10 mouse cellular contexts compared by ENCODE assay signal in the genomic region with DNA sequence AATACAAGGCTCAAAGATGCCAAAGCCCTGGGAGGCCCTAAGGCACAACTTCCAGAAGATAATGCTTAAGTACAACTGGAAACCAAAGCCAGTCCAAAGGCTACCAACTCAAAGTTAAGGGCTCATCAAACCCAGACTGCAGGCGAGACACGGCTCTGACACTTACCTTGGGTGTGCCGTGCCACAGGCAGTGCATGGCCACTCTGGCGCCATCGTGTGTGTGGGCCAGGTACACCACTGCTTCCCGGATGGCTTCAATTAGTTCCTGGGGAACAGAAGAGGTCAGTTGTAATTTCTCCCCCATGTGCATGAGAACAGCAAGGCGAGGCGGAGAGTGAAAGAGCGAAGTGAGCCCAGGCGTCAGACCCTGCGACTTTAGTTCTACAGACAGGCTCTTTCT. TPM values are rescaled to one million over a fixed set of nuclear protein-coding genes. Genes with fewer than 3 reads are reported as not detected.
DNase-seq lines count a peak whose midpoint lies in the region; ATAC-seq and TF ChIP-seq lines count a peak whose summit lies in the region.
"Had no signal": no experiment of that assay in that cellular context is flagged by ENCODE, and none has a peak within 500 bp of the region (broad histone marks: within the 10 kb centered on the region; RNA-seq: fewer than 3 reads in every experiment).

No protein-coding gene starts in this region.

- H3K4me2 ChIP-seq in forebrain, embryonic 13.5 days = no peak overlapping the region
- H3K4me2 ChIP-seq: limb, embryonic 15.5 days had no signal

- no peak overlapping the region for H3K9ac ChIP-seq in forebrain, embryonic 13.5 days
- H3K9ac ChIP-seq: limb, embryonic 15.5 days had no signal

- no peak overlapping the region for H3K27ac ChIP-seq in spleen, adult 2 months (ENCODE audit: insufficient read depth, low read length)
- no peak overlapping the region for H3K27ac ChIP-seq in forebrain, embryonic 13.5 days
- H3K27ac ChIP-seq: limb, embryonic 15.5 days had no signal

- 76% methylated on average over 11 of the region's 11 CpGs for WGBS in spleen, adult 2 months
- 69% methylated on average over 11 of the region's 11 CpGs for WGBS in forebrain, embryonic 13.5 days

- no peak for TF ChIP-seq POLR2A in spleen, adult 2 months (IDR thresholded peaks at IDR 0.05; ENCODE audit: low read depth, low read length)

- no peaks in the 10 kb centered on the region for H3K9me3 ChIP-seq in forebrain, embryonic 13.5 days (replicated peaks)
- H3K9me3 ChIP-seq: limb, embryonic 15.5 days had no signal

- H3K4me1 ChIP-seq in spleen, adult 2 months (ENCODE audit: control insufficient read depth, insufficient read depth, insufficient read length) = no peaks in the 10 kb centered on the region
- H3K4me1 ChIP-seq in forebrain, embryonic 13.5 days = no peaks in the 10 kb centered on the region
- H3K4me1 ChIP-seq: limb, embryonic 15.5 days had no signal

- DNase-seq in spleen, adult 2 months (ENCODE audit: low read depth in 1 of 2, low spot score in 2 of 2) = peak in 1 of 2 experiments; percentile 15
- DNase-seq in spleen, postnatal 36 days (ENCODE audit: low spot score in 2 of 2) = no peak
- peak; percentile 66 for DNase-seq in adrenal gland, postnatal 25 days
- peak; percentile 69 to 88 for DNase-seq in kidney, adult 8-10 months
- peak; percentile 46 for DNase-seq in lung, postnatal 25 days (ENCODE audit: low spot score)
- DNase-seq in right cerebral cortex, postnatal 25 days = peak; percentile 24
- no peak for DNase-seq in natural killer cell, adult 2 months (ENCODE audit: low spot score in 2 of 2)

- ATAC-seq in forebrain, embryonic 13.5 days = 0 out of 2 replicates have a peak, but pooled peaks have one; percentile 41

- peak; percentile 26; the same call in 1 of the 2 replicates for TF ChIP-seq CTCF in spleen, adult 2 months (IDR thresholded peaks at IDR 0.05; ENCODE audit: extremely low read depth, insufficient read depth, insufficient read length, insufficient replicate concordance)

- H3K27me3 ChIP-seq in spleen, adult 2 months (ENCODE audit: control insufficient read depth, insufficient read depth, low read length) = no peaks in the 10 kb centered on the region
- H3K27me3 ChIP-seq in forebrain, embryonic 13.5 days = no peaks in the 10 kb centered on the region
- H3K27me3 ChIP-seq: limb, embryonic 15.5 days had no signal

- H3K36me3 ChIP-seq in spleen, adult 2 months (ENCODE audit: control insufficient read depth, insufficient read depth, low read length) = peaks cover 49% of the 10 kb centered on the region
- peaks cover 83% of the 10 kb centered on the region for H3K36me3 ChIP-seq in forebrain, embryonic 13.5 days (ENCODE audit: poor library complexity, severe bottlenecking)

- no peak overlapping the region for H3K4me3 ChIP-seq in spleen, adult 2 months (ENCODE audit: extremely low read depth, insufficient read depth, insufficient read length)
- H3K4me3 ChIP-seq in forebrain, embryonic 13.5 days = no peak overlapping the region
- H3K4me3 ChIP-seq: erythroblast, embryonic 14.5 days; limb, embryonic 15.5 days had no signal

RNA-seq across cellular contexts. Expression of a gene that starts 13.1 kb away (rescaled TPM):
- polyA plus RNA-seq in spleen, adult 2 months (2012; rRNA removed) = 10.5 and 14.2 TPM in 2 replicates
- 80.2 and 91.7 TPM in 2 replicates for total RNA-seq in adrenal gland, postnatal 25 days (2021)
- 74.0 and 88.8 TPM in 2 replicates for polyA plus RNA-seq in forebrain, embryonic 13.5 days (2015; fragmentation: Nextera tagmentation; extraction: Ambion mirVana)

Comparison
In these comparisons a context has a peak if more than half of its experiments do, and no peak if none do; other contexts are left out.
1. DNase-seq: peak in adrenal gland, postnatal 25 days (single experiment), kidney, adult 8-10 months (2 of 2), lung, postnatal 25 days (single experiment) and right cerebral cortex, postnatal 25 days (single experiment); none in spleen, postnatal 36 days (0 of 2) and natural killer cell, adult 2 months (0 of 2).